Mouse (Mus musculus): ENCODE measurements around the gene Ppp2r5c.

The Ppp2r5c gene

DNA sequence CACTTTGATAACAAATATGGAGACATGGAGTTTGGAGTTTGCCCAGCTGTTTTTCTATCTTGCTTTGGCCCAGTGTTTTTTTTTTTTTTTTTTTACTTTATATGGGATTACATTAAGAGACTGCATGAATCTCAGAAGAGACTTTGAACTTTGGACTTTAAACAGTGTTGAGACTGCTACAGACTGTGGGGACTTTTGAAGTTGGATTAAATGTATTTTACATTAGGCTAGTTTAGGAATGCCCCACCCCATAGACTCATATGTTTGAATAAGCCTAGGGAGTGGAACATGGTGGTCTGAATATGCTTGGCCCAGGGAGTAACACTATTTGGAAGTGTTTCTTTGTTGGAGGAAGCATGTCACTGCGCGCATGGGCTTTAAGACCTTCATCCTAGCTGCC lies 4.7 kb upstream of the Ppp2r5c start:
- no peak for DNase-seq (ENCODE audit: low spot score)

DNA sequence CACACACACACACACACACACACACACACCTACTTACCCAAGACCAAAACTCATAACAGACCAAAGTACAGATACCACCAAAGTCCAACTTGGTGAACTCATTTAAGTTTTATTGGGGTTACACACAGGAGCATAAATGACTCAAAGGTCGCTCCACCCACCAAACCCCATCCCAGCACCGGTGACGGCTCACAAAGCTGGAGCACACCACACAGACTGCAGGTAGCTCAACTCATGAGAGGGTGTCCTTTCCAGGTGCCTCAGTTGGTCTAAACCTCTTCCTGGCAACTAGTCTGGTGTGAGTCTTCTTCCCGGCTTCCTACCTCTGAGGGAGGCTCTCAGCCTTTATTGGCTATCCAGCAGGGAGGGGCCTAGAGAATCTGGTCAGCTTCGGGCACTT lies 2.4 kb upstream of the Ppp2r5c start:
- no peak for DNase-seq (ENCODE audit: low spot score)

DNA sequence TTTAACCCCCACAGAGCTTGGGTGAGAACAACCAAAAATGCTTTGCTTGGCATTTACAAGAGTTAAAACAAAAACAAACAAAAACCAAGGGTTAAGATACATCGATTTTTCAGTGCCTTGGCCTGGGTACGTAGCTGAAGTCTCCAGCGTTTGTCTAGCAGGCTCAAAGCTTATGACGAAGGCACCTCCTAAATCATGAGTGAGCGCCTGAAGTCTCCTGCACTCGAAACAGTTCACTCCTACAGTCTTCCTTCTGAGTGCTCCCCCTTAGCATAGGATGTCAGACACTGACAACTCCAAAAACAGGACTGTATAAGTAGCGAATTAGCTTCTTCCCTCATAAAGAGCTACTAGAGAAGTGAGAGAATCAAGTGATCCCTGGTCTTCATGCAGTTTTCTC lies 1.1 kb upstream of the Ppp2r5c start:
- DNase-seq (ENCODE audit: low spot score) = no peak

DNA sequence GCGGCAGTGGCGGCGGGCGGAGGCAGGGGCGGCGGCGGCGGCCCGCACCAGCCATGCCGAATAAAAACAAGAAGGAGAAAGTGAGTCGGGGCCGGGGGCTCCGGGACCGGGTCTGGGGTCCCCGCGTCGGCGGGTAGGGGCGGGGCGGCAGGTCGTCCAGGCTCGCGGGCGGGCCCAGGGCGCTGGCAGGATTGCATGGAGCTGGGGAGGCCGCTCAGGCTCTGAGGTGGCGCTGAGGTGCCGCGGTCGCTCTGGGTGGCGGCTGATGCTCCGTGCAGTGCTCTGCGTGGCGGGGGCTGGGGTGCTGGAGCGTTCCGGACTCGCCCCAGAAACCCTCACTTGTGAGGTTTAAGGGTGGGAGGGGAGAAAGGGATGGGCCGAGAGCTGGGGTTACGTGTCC lies 386 bp downstream of the Ppp2r5c start:
- DNase-seq (ENCODE audit: low spot score) = no peak

DNA sequence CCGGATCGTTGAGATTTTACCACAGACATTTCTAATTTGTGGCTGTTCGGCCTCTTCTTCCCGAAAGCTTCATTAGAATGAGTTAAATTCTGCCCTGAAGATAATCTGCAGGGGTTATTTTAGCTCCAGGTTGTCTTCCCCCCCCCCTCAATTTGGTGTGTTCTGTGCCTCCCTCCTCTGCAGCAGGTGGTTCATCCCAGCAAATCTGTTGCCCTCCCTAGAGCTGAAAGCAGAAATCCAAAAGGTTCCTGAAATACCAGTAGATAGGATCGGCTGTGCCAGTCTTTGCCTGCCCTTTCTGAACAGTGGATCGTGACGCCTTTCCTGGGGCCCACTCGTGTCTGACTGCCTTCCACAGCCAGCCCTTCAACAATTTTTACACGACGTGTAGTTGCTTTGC lies 1.8 kb downstream of the Ppp2r5c start:
- DNase-seq (ENCODE audit: low spot score) = no peak

DNA sequence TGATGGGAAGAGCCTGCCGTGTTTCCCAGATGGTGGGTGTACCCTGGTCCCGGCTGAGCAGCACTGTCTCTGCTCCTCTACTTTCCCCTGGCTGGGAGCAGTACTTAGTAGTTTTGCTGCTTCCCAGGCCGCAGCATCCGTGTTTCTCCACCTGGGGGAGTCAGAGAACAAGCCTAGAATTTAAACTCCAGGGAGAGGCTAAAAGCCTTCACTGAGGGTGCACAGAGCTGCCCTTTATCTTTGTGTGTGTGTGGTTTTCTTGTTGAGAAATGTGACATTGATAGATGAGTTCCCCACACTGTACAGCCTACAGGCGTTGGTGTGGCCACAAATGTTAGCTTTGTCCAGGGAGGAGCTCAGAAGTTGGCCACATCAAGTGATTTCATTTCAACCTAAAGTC lies 7.3 kb downstream of the Ppp2r5c start:
- peak; percentile 79 for DNase-seq (ENCODE audit: low spot score)

DNA sequence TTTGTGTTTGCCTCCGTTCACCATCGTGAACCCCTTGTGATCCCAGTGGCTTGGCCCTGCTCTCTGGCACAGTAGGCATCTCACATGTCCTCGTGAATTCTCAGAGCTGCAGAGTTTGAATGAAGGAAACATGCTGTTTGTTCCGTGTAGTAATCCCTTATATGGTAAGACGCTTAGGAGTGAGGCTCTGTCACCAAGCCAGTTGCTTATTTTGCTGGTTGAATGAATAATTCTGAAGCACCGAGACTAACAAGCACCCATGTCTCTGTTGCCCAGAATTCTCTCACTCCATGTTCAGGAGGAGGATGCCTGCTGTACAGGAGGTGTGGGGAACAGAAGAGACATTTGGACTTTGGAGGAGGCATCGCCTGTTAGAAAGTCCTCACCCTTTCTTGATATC lies 9.1 kb downstream of the Ppp2r5c start:
- DNase-seq (ENCODE audit: low spot score) = no peak

DNA sequence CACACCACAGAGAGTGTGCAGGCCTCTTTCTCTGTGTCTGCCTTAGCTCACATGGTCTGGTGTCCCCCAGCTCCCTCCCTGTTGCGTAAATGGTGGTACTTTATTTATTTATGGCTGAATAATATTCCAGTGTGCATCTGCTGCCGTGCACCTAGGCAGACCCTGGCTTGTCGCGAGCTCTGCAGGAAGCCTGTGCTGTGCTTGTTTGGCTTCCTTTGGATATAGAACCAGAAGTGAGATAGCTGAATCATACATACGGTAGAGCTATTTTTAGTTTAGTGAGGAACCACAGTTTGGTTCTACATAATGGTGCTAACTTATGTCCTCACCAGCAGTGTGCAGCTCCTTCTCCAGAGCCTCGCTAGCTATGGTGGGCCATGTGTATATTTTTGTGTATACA lies 11.7 kb downstream of the Ppp2r5c start:
- no peak for DNase-seq (ENCODE audit: low spot score)

DNA sequence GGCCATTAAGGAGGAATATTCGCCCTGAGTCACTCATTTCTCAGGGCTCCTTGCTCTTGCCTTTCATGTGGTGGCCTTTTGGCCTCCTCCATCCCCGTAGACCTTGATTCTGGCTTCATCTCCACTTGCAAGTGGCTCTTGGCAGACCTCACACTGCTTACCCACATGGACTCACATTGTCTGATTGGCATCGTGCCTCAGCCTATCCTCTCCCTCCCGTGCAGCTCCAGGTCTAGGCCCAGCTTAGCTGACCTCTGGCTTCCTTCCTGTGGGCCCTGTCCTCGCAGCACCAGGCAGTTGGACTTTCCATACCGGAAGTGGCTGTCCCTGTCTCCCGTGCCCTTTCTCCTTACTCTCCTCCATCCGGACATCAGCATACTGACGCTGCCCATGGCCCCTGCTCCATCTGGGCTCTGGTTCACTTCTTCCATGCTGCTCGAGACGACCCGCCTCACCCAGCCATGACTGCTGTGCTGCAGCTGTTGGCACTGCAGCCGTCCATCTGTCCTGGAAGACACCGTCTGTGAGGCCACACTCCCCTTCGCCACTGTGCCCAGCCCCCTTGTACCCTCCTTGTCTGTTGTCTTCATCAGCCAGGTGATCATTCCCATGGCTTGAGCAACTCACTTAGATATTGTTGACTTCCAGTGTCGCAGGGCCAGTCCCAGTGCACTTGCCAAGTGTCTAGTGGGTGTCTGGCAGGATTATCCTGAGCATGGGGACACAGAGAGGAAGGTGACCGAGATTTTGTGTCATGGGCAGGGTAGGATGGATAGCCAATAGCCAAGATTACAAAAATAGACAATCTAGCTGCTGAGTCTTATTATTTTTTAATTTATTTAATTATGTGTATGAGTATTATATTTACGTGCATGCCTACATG lies 13.7 kb downstream of the Ppp2r5c start:
- DNase-seq (ENCODE audit: low spot score) = peak; percentile 85

DNA sequence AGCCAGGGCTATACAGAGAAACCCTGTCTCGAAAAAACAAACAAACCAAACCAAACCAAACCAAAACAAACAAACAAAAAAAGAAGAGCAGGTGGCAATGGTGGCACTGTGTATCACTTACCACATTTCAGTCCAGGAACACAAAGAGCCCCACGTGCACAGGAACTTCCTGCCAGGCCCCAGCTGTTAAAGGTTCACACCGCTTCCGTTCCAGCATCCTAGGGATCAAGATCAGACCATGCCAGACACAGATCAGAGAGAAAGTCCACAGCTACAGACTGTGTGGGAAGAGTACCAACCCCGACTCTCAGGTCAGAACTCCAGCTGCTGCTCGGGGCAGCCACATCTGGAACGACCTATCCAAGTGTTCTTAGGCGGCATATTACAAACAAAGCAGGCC lies 16.8 kb downstream of the Ppp2r5c start:
- DNase-seq (ENCODE audit: low spot score) = no peak

DNA sequence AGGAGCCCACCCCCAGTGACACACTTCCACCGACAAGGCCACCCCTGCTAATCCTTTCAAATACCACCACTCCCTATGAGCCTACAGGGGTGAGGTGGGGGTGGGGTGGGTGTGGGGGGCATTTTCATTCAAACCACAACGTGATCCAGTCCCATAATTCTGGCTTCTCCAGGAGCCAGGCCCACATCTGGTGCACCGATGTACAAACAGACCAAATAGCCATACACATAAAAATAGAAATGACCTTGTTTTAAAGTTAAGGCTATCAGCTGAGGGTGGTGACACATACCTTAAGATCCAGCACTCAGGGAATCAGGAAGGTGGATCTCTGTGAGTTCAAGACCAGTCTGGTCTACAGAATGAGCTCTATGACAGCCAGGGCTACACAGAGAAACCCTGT lies 24.5 kb downstream of the Ppp2r5c start:
- no peak for DNase-seq (ENCODE audit: low spot score)

DNA sequence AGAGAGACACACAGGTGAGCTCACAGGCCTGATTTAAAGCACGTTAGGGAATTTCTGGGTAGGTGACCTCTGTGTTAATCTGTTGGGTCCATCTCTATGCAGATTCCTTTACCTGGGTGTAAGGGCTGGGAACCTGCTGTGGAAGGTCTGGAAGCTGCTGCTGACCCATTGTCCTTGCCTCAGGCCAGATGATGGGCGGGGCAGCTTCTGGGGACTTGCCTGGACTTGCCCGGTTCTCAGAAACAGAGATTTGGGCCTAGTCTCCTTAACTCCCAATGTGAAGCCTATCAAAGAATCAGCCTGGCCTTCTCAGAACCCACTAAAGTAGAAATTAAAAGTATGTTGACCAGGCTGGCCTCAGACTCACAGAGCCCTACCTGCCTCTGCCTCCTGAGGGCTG lies 25.3 kb downstream of the Ppp2r5c start:
- no peak for DNase-seq (ENCODE audit: low spot score)

DNA sequence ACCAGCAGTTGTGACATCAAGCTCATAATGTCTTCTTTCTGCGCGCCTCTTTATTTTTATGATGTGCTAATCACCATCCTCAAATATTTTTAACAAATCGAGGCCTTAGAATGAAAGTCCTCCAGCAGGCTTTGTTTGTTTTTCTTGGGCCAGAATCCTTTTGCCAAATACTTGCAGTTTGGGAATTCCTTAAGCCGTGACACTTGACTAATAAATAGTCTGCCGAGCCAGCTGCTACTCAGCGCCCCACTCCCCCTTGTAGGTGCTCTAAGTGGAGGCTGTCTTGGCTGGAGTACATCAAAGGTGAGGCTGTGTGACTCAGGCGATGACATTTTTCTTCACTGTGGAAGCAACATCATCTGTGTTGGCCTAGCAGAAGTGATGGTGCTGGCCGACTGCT lies 27.6 kb downstream of the Ppp2r5c start:
- DNase-seq (ENCODE audit: low spot score) = peak; percentile 44

DNA sequence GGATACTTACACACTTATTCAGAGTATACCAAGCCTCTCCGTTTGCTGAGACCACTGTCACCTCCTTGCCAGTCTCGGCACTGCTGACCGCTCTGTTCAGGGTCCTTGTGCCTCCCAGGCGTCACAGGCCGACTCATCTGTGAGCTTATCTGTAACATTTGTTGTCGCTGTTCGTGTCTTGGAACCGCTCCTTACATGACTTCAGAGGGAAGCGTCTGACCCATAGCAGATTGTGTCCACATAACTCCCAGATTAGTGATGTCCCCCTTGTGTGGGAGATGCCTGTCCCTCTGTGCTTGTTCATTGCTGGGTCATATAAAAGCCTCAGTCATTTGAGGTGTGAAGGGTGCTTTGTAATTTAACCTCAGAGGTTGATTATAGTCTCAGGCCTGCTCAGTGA lies 29.6 kb downstream of the Ppp2r5c start:
- no peak for DNase-seq (ENCODE audit: low spot score)

DNA sequence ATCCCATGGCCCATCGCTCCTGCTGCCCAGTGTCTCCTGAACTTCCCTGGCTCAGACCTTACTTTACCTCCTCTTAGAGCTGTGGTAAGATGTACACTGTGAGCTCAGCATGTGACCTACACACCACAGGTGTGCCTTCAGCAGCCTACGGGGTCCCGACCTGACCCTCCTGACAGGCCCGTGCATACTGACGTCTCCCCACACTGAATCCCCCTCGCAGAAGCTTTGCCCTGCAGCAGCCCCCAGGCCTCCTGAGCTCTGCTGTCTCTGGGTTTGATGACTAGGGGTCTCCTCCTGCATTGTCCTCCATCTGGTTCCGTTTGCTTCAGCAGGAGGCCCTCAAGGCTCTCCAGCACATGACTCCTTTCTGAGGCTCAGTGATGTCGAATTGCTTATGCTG lies 31.0 kb downstream of the Ppp2r5c start:
- DNase-seq (ENCODE audit: low spot score) = no peak

DNA sequence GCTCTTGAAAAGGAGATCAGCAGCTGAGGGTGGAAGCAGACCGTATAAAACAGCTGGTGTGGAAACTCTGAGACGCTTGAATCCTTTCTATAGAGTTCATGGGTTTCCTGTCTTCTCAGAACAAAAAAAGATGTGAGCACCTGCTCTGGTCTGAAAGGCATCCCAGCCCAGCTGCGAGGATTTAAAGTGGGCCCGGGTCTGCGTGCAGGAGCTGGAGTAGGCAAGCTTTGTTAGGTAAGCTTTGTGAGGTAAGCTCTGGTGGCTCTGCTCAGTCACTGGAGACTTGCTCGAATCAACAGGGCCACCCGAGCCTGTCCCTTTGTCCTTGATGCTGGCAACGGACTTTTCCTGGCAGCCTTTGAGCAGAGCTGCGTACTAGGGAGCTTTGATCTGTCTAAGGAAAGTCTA lies 31.7 kb downstream of the Ppp2r5c start:
- DNase-seq (ENCODE audit: low spot score) = no peak

DNA sequence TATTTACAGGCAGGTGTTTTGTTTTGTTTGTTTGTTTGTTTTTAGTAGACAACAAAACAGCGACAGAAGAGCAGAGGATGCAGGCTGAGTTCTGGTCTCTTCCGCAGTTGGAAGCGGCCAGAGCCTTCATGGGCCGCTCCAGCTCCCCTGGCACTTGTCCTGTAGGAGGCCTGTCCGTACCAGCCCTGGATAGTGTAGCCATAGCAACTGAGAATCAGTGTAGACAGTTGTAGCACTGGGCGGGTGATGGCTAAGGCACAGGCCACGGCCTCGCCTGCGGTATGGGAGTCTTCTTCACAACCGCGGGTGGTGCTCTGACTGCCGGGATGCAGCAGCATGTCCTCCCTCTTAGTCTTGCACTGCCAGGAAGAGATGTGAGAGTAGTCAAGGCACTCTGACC lies 32.3 kb downstream of the Ppp2r5c start:
- DNase-seq (ENCODE audit: low spot score) = no peak

DNA sequence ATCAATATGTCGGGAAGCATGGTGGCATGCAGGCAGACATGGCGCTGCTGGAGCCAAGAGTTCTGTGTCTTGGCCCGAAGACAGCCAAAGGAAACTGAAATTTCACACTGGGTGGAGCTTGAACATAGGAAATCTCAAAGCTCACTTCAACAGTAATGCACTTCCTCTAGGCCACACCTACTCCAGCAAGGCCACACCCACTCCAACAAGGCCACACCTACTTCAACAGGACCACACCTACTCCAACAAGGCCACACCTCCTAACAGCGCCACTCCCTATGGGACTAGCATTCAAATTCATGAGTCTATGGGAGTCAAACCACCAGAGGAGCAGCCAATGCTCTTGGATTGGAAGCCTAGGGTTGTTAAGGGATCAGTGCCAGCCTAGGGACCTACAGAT lies 33.8 kb downstream of the Ppp2r5c start:
- no peak for DNase-seq (ENCODE audit: low spot score)

DNA sequence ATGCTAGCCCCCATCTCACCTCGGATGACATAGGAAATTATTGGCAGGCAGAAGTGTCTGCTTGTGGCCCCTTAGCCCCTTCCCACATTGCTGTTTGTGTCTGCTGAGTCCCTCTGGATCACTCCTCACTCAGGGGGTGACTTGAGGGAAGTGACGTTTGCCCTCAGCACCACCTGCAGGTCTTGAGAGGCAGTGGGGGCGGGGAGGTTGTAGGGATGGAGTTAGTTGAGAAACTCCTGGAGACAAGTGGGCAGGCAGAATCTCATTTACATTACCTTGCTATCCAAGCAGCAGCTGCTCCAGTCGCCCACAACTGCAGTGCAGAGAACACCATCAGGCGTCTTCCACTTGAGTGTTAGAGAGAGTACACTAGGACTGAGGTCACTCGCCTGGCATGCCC lies 36.8 kb downstream of the Ppp2r5c start:
- DNase-seq (ENCODE audit: low spot score) = no peak

DNA sequence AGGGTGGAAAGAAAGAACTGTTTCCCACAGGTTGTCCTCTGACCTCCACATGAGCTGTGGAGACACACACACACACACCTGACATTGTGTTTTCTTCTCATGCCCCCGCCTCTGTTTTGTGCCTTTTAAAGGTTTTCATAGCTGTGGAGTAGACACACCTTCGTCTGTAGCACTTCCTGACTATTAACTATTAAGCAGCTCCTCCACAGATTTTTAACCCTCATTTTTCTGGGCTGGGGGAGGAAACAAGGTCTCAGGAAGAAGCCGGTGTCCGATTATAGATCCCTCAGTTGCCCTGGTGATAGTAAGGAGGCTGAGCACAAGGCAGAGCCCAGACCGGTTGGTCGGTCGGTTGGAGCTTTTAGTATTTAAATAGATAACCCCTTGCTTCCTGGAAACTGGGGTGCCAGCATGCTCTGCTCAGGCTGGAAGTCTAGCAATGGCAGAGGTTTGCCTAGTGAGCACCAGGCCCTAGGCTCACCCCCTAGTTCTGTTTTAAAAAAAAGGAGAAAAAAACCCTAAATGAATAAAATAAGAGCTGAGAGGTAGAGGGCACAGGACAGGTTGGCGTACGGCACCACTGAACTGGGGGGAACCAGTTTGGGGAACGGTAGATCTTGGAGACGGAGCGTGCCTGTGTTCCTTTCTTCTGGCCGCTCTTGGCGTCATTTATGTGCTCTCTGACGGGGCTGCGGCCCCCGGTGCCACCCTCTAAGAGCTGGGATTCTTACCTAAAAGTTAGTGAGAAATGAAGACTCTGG lies 38.1 kb downstream of the Ppp2r5c start:
- DNase-seq (ENCODE audit: low spot score) = no peak

DNA sequence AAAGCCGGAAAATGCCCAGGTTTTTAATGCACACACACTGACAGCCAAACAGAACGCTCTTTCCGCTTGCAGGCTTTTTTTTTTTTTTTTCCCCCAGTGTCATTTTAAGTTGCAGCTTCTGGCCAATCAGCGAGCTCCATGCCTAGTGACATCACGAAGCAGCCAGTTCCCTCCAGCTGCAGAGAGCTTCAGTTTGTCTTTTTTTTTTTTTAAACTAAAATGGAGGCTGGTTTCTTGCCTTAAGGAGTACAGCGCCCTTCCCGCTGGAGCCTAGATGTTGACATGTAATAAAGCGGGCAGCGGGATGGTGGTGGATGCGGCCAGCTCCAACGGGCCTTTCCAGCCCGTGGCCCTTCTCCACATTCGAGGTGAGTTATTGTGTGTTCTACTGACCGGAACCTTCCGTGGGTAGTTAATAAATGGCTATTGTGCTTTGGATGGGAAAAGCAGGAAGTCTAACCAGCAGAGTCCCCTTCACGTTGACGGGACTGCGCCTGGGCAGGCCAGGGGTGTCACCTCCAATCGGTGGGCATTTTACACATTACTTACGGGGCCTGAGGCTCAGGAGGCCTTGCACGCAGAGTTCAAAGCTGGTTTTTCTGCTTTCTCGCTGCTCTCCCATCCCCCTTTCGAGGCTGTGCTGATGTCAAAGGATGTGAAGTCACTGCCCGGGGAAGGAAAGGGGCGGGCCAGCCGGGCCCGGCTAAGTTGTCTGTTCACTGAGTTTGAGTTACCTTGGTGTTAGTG lies 38.8 kb downstream of the Ppp2r5c start:
- peak; percentile 93 for DNase-seq (ENCODE audit: low spot score)

DNA sequence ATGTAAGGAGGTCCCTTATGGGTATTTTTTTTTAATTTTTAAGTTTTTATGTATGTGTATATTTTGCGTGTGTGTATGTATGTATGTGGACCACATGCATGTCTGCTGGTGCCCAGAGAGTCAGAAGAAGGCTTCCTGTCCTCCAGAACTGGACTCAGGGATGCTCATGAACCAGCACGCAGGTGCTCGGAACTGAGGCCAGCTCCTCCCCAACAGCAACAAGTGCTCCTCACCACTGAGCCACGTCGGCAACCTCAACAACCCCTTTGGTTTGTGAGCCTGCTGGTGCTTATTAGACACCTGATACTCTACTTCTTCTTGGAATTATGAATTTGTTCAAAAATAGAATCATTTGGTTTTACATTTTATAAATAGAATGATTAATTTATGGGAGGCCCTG lies 39.9 kb downstream of the Ppp2r5c start:
- DNase-seq (ENCODE audit: low spot score) = no peak

DNA sequence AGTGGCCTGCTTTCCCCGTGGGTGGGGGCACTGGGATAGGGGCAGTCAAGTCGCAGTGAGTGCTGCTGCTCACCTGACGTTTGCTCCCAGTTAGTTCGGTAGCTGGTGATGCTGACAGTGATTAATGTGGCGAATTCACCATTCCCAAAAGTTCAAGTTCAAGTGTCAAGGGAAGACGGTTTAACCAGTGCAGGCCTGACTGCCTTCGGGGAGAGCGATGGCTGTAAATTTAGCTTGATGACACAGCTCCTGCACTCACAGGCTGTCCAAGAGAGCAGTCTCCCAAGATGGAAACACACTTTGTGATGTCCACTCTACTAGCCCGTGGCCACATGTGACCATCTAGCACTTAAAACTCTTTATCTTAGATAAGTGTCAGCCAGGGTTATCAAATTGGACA lies 41.1 kb downstream of the Ppp2r5c start:
- no peak for DNase-seq (ENCODE audit: low spot score)
